Mouse (Mus musculus) heart, adult 9 months (tissue): ENCODE data around the gene Ninj2.

Experiments
- DNase-seq, 2 experiments: peaks; one replicate each; pipeline ENCODE4 v3.0.0; 2022; ENCODE audit warnings: low spot score in 2 of 2

Ninj2 gene

GRCm38 (mm10) chr6:120134748-120135147 lies 41.6 kb downstream of the Ninj2 start:
- no peak for DNase-seq

- DNase-seq = peak; percentile 75 to 85
Observed at GRCm38 (mm10) chr6:120145439-120145838, 52.3 kb downstream of the Ninj2 start.

- DNase-seq = peak in 1 of 2 experiments; percentile 51
Observed at GRCm38 (mm10) chr6:120146676-120147075, 53.5 kb downstream of the Ninj2 start.

- DNase-seq = peak in 1 of 2 experiments; percentile 14
Observed at GRCm38 (mm10) chr6:120147411-120147810, 54.3 kb downstream of the Ninj2 start.

GRCm38 (mm10) chr6:120148716-120149392 lies 55.7 kb downstream of the Ninj2 start:
- DNase-seq = peak; percentile 50 to 65

GRCm38 (mm10) chr6:120149458-120150120 lies 56.4 kb downstream of the Ninj2 start:
- no peak for DNase-seq

- DNase-seq = peak; percentile 38 to 67
Observed at GRCm38 (mm10) chr6:120150206-120150605, 57.1 kb downstream of the Ninj2 start.

GRCm38 (mm10) chr6:120151616-120152053 lies 58.5 kb downstream of the Ninj2 start:
- DNase-seq = peak; percentile 53 to 57

- peak in 1 of 2 experiments; percentile 37 for DNase-seq
Observed at GRCm38 (mm10) chr6:120152739-120153696, 59.9 kb downstream of the Ninj2 start.

GRCm38 (mm10) chr6:120154526-120155309 lies 61.6 kb downstream of the Ninj2 start:
- DNase-seq = peak; percentile 56 to 75

- DNase-seq = no peak
Observed at GRCm38 (mm10) chr6:120155510-120155909, 62.4 kb downstream of the Ninj2 start.

- no peak for DNase-seq
Observed at GRCm38 (mm10) chr6:120157479-120157878, 64.3 kb downstream of the Ninj2 start.

- DNase-seq = peak; percentile 66 to 70
Observed at GRCm38 (mm10) chr6:120159133-120159901, 66.2 kb downstream of the Ninj2 start.

- no peak for DNase-seq
Observed at GRCm38 (mm10) chr6:120162928-120163327, 69.8 kb downstream of the Ninj2 start.

GRCm38 (mm10) chr6:120164765-120165164 lies 71.6 kb downstream of the Ninj2 start:
- no peak for DNase-seq

GRCm38 (mm10) chr6:120167574-120167973 lies 74.4 kb downstream of the Ninj2 start:
- no peak for DNase-seq

GRCm38 (mm10) chr6:120172294-120173017 lies 79.3 kb downstream of the Ninj2 start:
- no peak for DNase-seq

GRCm38 (mm10) chr6:120174028-120174601 lies 81.0 kb downstream of the Ninj2 start:
- DNase-seq = no peak

- peak; percentile 86 to 87 for DNase-seq
Observed at GRCm38 (mm10) chr6:120174602-120175115, 81.5 kb downstream of the Ninj2 start.
